Mouse (Mus musculus): ENCODE measurements around the gene 1700017B05Rik. TPM values are rescaled to one million over a fixed set of nuclear protein-coding genes. Genes with fewer than 3 reads are reported as not detected.

Gene 1700017B05Rik
- polyA plus RNA-seq, 1 experiment: 17.5 TPM

DNA sequence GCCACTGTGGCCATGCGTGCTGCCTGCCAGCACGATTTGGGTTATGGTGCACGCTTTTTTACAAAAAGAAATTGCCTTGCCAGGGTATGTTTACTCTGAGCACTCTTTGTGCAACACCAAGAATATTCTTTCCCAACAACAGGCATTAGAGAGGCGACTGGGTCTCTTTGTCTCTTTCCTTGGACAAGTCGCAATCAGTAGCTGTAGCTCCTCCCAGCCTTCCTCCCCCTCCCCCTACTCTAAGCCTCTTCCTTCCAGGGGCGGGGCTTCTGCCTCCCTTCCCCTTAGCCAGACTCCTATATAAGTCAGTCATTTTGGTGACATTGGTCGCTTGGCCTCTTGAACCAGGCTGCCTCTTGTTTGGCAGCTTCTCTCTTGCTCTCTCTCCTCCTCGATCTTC lies 33.9 kb upstream of the 1700017B05Rik start:
- Histone ChIP-seq H3K4me1 (ENCODE audit: control insufficient read depth, insufficient read depth, low read length) (peaks cover 14% of the 10 kb centered on the region; the same call in 1 of the 2 replicates), H3K27ac (ENCODE audit: insufficient read depth, low read depth, low read length) (no peak overlapping the region), H3K4me3 (ENCODE audit: insufficient read depth, low read length) (no peak overlapping the region)
- TF ChIP-seq CTCF (IDR thresholded peaks at IDR 0.05; ENCODE audit: low read depth, low read length): no peak
- no peak for TF ChIP-seq POLR2A (IDR thresholded peaks at IDR 0.05; ENCODE audit: borderline replicate concordance, low read depth, low read length)

GRCm38 (mm10) chr9:57295666-57296065 lies 33.3 kb upstream of the 1700017B05Rik start:
- Histone ChIP-seq H3K4me3 (ENCODE audit: insufficient read depth, low read length) (no peak overlapping the region), H3K4me1 (ENCODE audit: control insufficient read depth, insufficient read depth, low read length) (peaks cover 12% of the 10 kb centered on the region; the same call in 1 of the 2 replicates), H3K27ac (ENCODE audit: insufficient read depth, low read depth, low read length) (no peak overlapping the region)
- TF ChIP-seq CTCF (IDR thresholded peaks at IDR 0.05; ENCODE audit: low read depth, low read length) (no peak), POLR2A (IDR thresholded peaks at IDR 0.05; ENCODE audit: borderline replicate concordance, low read depth, low read length) (no peak)

DNA sequence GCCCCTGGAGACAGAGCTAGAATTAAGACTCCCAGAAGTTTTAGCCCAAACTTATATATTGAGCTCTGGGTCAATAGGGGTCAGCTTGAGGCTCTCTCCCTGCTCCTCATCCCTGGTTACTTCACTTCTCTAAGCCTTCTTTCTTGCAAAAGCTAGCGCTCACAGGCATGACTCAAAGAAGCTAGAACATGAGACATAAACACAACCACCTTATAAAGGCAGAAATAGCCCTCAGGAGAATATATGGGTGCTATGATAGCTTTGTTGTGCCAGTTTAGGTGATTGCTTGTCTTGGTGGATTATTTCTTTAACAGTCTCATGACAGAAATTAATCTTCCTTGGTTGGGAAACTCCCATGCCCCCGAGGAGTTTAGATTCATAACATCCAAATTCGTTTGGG lies 32.5 kb upstream of the 1700017B05Rik start:
- Histone ChIP-seq H3K4me1 (ENCODE audit: control insufficient read depth, insufficient read depth, low read length) (peaks cover 10% of the 10 kb centered on the region; the same call in 1 of the 2 replicates), H3K4me3 (ENCODE audit: insufficient read depth, low read length) (no peak overlapping the region), H3K27ac (ENCODE audit: insufficient read depth, low read depth, low read length) (no peak overlapping the region)
- TF ChIP-seq CTCF (IDR thresholded peaks at IDR 0.05; ENCODE audit: low read depth, low read length) (no peak), POLR2A (IDR thresholded peaks at IDR 0.05; ENCODE audit: borderline replicate concordance, low read depth, low read length) (no peak)

GRCm38 (mm10) chr9:57287183-57287582 lies 24.8 kb upstream of the 1700017B05Rik start:
- Histone ChIP-seq H3K4me1 (ENCODE audit: control insufficient read depth, insufficient read depth, low read length) (0 out of 2 replicates have a peak, but pooled peaks cover 2% of the 10 kb centered on the region), H3K27ac (ENCODE audit: insufficient read depth, low read depth, low read length) (no peak overlapping the region), H3K4me3 (ENCODE audit: insufficient read depth, low read length) (no peak overlapping the region)
- TF ChIP-seq POLR2A (IDR thresholded peaks at IDR 0.05; ENCODE audit: borderline replicate concordance, low read depth, low read length): no peak
- TF ChIP-seq CTCF (IDR thresholded peaks at IDR 0.05; ENCODE audit: low read depth, low read length): no peak

GRCm38 (mm10) chr9:57283311-57283710 lies 20.9 kb upstream of the 1700017B05Rik start:
- TF ChIP-seq POLR2A (IDR thresholded peaks at IDR 0.05; ENCODE audit: borderline replicate concordance, low read depth, low read length): no peak
- no peak for TF ChIP-seq CTCF (IDR thresholded peaks at IDR 0.05; ENCODE audit: low read depth, low read length)
- H3K4me1 ChIP-seq (ENCODE audit: control insufficient read depth, insufficient read depth, low read length): peaks cover 8% of the 10 kb centered on the region

DNA sequence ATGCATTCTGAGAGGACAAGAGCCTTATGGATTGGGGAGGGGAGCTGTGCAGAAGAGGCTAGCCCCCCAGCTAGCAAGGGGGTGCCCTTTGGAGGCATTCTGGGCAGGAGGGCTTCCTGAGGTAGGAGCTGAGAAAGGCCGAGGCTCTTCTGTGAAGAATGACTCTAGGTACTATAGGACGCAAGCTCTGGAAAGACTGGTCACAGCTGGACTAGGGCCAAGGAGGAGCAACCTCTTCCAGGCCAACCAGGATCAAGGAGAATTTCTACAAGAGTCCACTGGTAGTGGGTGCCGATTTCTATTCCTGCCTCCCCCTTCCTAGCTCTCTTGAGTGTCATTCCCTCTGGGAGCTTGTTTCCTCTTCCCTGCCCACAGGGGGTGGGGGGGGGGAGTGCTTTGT lies 20.3 kb upstream of the 1700017B05Rik start:
- TF ChIP-seq POLR2A (IDR thresholded peaks at IDR 0.05; ENCODE audit: borderline replicate concordance, low read depth, low read length) (no peak), CTCF (IDR thresholded peaks at IDR 0.05; ENCODE audit: low read depth, low read length) (no peak)
- Histone ChIP-seq H3K27ac (ENCODE audit: insufficient read depth, low read depth, low read length) (no peak overlapping the region), H3K4me1 (ENCODE audit: control insufficient read depth, insufficient read depth, low read length) (peaks cover 14% of the 10 kb centered on the region), H3K4me3 (ENCODE audit: insufficient read depth, low read length) (no peak overlapping the region)

More at GRCm38 (mm10) chr9:57283311-57283710, 20.9 kb upstream of the 1700017B05Rik start:
- no peak overlapping the region for H3K27ac ChIP-seq (ENCODE audit: insufficient read depth, low read depth, low read length)
- H3K4me3 ChIP-seq (ENCODE audit: insufficient read depth, low read length): no peak overlapping the region

GRCm38 (mm10) chr9:57281549-57281948 lies 19.1 kb upstream of the 1700017B05Rik start:
- peaks cover 21% of the 10 kb centered on the region for H3K4me1 ChIP-seq (ENCODE audit: control insufficient read depth, insufficient read depth, low read length)
- no peak overlapping the region for H3K4me3 ChIP-seq (ENCODE audit: insufficient read depth, low read length)
- H3K27ac ChIP-seq (ENCODE audit: insufficient read depth, low read depth, low read length): no peak overlapping the region
- no peak for TF ChIP-seq POLR2A (IDR thresholded peaks at IDR 0.05; ENCODE audit: borderline replicate concordance, low read depth, low read length)
- no peak for TF ChIP-seq CTCF (IDR thresholded peaks at IDR 0.05; ENCODE audit: low read depth, low read length)

- Histone ChIP-seq H3K27ac (ENCODE audit: insufficient read depth, low read depth, low read length) (no peak overlapping the region), H3K4me3 (ENCODE audit: insufficient read depth, low read length) (no peak overlapping the region), H3K4me1 (ENCODE audit: control insufficient read depth, insufficient read depth, low read length) (peaks cover 22% of the 10 kb centered on the region)
- TF ChIP-seq CTCF (IDR thresholded peaks at IDR 0.05; ENCODE audit: low read depth, low read length) (no peak), POLR2A (IDR thresholded peaks at IDR 0.05; ENCODE audit: borderline replicate concordance, low read depth, low read length) (no peak)
Measured at GRCm38 (mm10) chr9:57279441-57279840, 17.0 kb upstream of the 1700017B05Rik start.

DNA sequence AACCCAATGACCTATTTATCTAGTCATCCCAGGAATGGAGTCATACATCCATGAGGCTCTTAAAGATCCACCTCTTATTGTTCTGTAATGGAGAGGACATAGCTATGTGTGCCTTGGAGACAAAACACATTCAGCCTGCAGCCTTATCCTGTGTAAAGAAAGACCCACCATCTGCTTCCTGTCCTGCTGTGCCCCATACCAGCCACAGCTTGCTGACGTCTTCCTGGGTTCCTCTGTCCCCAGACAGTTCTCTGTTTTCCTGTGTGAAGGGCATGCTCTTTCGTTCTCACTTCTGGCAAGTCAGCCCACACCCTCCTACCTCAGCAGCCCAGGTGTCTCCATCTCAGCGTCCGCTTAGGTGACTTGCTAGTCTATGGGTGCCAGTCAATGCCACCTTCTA lies 15.9 kb upstream of the 1700017B05Rik start:
- Histone ChIP-seq H3K4me1 (ENCODE audit: control insufficient read depth, insufficient read depth, low read length) (peaks cover 33% of the 10 kb centered on the region), H3K4me3 (ENCODE audit: insufficient read depth, low read length) (no peak overlapping the region), H3K27ac (ENCODE audit: insufficient read depth, low read depth, low read length) (peak overlapping the region; percentile 39)
- no peak for TF ChIP-seq POLR2A (IDR thresholded peaks at IDR 0.05; ENCODE audit: borderline replicate concordance, low read depth, low read length)
- TF ChIP-seq CTCF (IDR thresholded peaks at IDR 0.05; ENCODE audit: low read depth, low read length): no peak

DNA sequence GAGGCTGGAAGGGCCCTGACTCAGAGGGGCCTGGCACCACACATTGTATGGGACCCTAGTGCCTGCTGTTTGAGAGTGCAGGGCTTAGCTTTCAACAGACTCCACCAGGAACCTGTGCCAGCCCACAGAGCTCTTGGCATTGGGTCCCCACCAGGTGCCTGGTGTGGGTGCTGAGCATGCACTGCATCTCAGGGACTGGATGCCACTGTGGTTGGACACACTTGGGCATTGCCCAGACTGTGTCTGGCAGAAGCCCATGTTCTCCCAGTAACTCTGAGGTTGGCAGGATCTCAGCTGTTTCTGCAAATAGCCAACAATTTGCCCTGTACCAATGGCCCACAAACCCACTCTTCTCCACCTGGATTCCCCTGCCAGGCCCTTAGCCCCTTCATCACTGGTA lies 13.9 kb upstream of the 1700017B05Rik start:
- Histone ChIP-seq H3K4me3 (ENCODE audit: insufficient read depth, low read length) (no peak overlapping the region), H3K27ac (ENCODE audit: insufficient read depth, low read depth, low read length) (no peak overlapping the region), H3K4me1 (ENCODE audit: control insufficient read depth, insufficient read depth, low read length) (peaks cover 49% of the 10 kb centered on the region)
- no peak for TF ChIP-seq POLR2A (IDR thresholded peaks at IDR 0.05; ENCODE audit: borderline replicate concordance, low read depth, low read length)
- no peak for TF ChIP-seq CTCF (IDR thresholded peaks at IDR 0.05; ENCODE audit: low read depth, low read length)
